Mouse (Mus musculus) thymus, postnatal 4 days (tissue): ENCODE data around the gene Rhox4a2.
"Not testable (repeated sequence)": the region's sequence is repeated elsewhere in the genome, so short reads cannot be mapped to it uniquely, and the experiment has no call there.

Experiments used
- DNase-seq: peaks from one replicate; pipeline ENCODE4 v3.0.0; 2021

Gene Rhox4a2

DNA sequence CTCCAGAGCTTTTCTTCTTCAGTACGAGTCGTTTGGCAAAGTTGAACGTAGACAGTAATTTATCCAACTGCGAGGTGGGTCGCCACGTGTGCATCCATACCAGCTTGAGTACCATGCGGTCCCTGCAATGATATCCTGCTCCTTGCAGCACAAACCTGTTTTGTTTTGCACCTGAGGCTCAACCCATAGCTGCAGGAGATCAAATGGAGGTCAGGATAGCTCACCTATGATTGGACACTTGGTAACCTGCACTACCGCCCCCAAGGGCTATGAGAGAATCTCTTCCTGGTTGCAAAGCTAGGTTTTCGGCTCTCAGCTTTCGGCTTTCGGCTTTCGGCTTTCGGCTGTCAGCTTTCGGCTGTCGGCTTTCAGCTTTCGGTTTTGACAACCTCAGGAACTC lies at the start of gene Rhox4a2:
Rhox4a2 (plus strand) TSS at position 301 of the 400 bp plus-strand sequence.
- DNase-seq = not testable (repeated sequence)

DNA sequence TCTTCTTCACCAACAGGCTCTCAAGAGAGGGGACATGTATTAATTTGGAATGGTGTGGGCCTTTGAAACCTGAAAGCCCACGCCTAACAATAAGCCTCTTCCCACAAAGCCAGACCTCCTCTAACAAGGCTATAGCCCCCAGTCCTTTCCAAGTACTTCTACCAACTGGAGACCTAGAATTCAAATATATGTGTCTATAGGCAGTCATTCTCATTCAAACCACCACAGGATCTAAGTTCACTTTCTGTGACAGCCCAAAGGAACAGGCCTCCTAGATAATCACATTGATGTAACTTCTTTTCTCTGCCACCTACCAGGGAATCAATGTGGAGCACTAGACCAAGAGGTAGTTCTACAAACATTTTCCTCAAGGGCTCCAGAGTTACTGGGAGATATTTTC lies 10.9 kb upstream of the Rhox4a2 start, which contains the start of gene Rhox3a2:
Rhox3a2 (plus strand) TSS at position 301 of the 400 bp plus-strand sequence.
- DNase-seq = not testable (repeated sequence)

DNA sequence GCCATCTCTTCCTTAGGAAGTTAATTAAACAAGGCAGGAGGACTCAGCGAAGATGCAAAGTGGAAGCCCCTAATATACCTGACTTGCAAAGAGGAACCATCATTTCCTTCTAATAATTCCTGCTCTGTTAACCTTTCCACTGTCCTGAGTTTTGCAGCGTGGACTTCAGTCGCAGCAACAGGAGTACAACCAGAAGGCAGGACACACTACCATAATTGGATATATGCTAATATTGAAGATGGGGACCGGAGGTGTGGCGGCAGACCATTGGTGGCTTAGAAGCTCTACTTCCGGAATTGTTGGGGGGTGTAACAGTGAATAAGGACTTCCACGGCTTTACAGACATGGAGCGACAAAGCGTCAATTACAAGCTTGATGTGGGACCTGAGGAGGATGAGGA lies 21.1 kb downstream of the Rhox4a2 start, which contains the start of gene Rhox2b:
Rhox2b (plus strand) TSS at position 301 of the 400 bp plus-strand sequence.
- not testable (repeated sequence) for DNase-seq

GRCm38 (mm10) chrX:37432194-37432593 lies 41.5 kb downstream of the Rhox4a2 start, which contains the start of gene Rhox4b:
TSS of gene Rhox4b (plus strand) at chrX:37432494.
- DNase-seq = not testable (repeated sequence)
